Mouse (Mus musculus) liver, embryonic 12.5 days (tissue): Measurements from ENCODE around the gene Klk15. TPM values are rescaled to one million over a fixed set of nuclear protein-coding genes. Genes with fewer than 3 reads are reported as not detected.
"Not testable (repeated sequence)": the region's sequence is repeated elsewhere in the genome, so short reads cannot be mapped to it uniquely, and the experiment has no call there.

Experiments used
- ATAC-seq: fragments of 200-750 bp; cut with Nextera tagmentation; 2 replicates; pipeline ENCODE4 v1.8.0; 2017; ENCODE audit warnings: moderate number of reproducible peaks, mild to moderate bottlenecking, moderate library complexity
- H3K27ac ChIP-seq: fragments of 300-500 bp; sonication (generic); 2 replicates; pipeline ENCODE4 v1.5.1; 2016; ENCODE audit warnings: mild to moderate bottlenecking
- H3K27me3 ChIP-seq: fragments of 300-500 bp; sonication (generic); replicated peaks from 2 replicates; pipeline ENCODE4 v1.6.1; 2016; ENCODE audit warnings: mild to moderate bottlenecking, moderate library complexity
- H3K36me3 ChIP-seq: fragments of 300-500 bp; sonication (generic); 2 replicates; pipeline ENCODE4 v1.6.1; 2016; ENCODE audit warnings: mild to moderate bottlenecking, moderate library complexity
- H3K4me1 ChIP-seq: fragments of 300-500 bp; sonication (generic); 2 replicates; pipeline ENCODE4 v1.6.1; 2016
- H3K4me2 ChIP-seq: fragments of 300-500 bp; sonication (generic); 2 replicates; pipeline ENCODE4 v1.6.1; 2016; ENCODE audit warnings: mild to moderate bottlenecking, moderate library complexity
- H3K4me3 ChIP-seq: fragments of 300-500 bp; sonication (generic); 2 replicates; pipeline ENCODE4 v1.5.1; 2016; ENCODE audit warnings: mild to moderate bottlenecking, moderate library complexity
- H3K9ac ChIP-seq: fragments of 300-500 bp; sonication (generic); 2 replicates; pipeline ENCODE4 v1.6.1; 2016; ENCODE audit warnings: mild to moderate bottlenecking, moderate library complexity
- H3K9me3 ChIP-seq: fragments of 300-500 bp; sonication (generic); replicated peaks from 2 replicates; pipeline ENCODE4 v1.6.1; 2016; ENCODE audit warnings: mild to moderate bottlenecking, moderate library complexity
- WGBS: fragments of 180-500 bp; shearing (Covaris S2); methylation state at CpG from one replicate; pipeline ENCODE4 v1.1.7; 2016; ENCODE audit not compliant: insufficient replicate concordance; 5-methylcytosine and 5-hydroxymethylcytosine counted together
- polyA plus RNA-seq: library from polyadenylated mRNA; unstranded; fragments of >200 nt; fragmentation: Nextera tagmentation; extraction: Ambion mirVana; gene quantifications from 2 replicates; pipeline ENCODE4 v1.2.1, GENCODE M21; 2016

The Klk15 gene
- polyA plus RNA-seq, 1 experiment from 2014 or later, result not detected

DNA sequence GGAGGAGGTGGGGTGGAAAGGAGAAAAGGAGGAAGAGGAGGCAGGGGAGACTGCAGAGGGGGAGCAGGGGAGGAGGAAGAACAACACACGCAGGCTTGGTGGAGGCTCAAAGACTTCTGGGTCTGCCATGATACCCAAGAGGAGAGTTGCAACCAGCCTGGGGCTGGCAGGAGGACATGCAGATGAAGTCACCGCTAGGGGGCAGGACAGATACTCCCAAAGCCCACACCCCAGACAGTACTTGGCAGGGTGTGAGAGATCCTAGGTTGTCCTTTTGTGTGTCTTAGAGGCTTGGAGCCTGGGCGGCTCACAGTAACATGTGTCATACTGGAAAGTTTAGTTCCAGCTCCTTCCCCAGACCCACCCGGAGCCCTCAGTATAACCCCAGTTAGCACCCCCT lies 5.0 kb upstream of the Klk15 start:
- H3K36me3 ChIP-seq, result no peaks in the 10 kb centered on the region
- H3K4me2 ChIP-seq, result no peak overlapping the region
- H3K27ac ChIP-seq, result no peak overlapping the region
- no peak overlapping the region for H3K4me3 ChIP-seq
- H3K4me1 ChIP-seq, result no peaks in the 10 kb centered on the region
- no peak for ATAC-seq
- 39% methylated on average over 4 of the region's 4 CpGs for WGBS
- no peak overlapping the region for H3K9ac ChIP-seq
- H3K27me3 ChIP-seq, result no peaks in the 10 kb centered on the region
- no peaks in the 10 kb centered on the region for H3K9me3 ChIP-seq

DNA sequence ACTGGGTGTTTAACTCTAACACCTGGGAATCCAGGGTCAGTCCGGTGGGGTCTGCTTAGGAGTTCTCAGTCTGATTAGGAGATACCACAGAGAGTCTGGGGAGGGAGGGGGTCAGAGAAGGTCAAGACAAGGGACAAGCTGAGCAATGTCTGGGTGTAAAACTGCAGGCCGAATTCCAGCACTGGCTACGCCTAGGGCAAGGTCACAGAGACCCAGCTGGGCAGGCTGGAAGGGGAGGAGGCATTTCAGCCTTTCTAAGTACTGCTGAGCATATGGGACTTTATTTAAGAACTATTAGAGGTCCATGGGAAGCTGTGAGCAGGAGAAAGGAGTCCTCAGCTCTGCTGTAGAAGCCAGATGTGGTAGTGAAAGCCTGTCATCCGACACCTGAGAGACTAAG lies 1.2 kb upstream of the Klk15 start:
- H3K36me3 ChIP-seq, result no peaks in the 10 kb centered on the region
- WGBS, result 55% methylated on average over 4 of the region's 4 CpGs
- no peaks in the 10 kb centered on the region for H3K9me3 ChIP-seq
- no peak overlapping the region for H3K4me2 ChIP-seq
- H3K4me3 ChIP-seq, result no peak overlapping the region
- H3K9ac ChIP-seq, result no peak overlapping the region
- no peak for ATAC-seq
- H3K27ac ChIP-seq, result no peak overlapping the region
- H3K27me3 ChIP-seq, result no peaks in the 10 kb centered on the region
- no peaks in the 10 kb centered on the region for H3K4me1 ChIP-seq

DNA sequence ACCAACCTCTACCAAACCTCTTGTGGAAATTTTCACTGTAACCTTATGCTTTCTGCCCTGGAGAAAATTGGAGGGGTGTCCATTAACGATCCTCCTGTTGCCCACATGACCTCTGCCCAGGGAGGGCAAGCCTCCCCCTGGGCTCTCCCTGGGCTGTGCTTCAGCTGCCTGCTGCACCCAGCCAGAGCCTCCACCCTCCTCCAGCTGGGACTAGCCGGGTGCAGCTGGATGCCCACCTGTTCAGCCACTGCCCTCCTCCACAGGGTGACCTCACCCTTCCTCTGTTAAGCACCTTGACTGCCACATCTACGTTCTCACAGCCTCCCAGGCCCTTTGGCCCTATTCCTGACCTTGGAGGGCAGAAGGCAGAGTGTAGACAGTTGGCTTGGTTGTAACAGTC lies 1.2 kb downstream of the Klk15 start:
- no peak for ATAC-seq
- Histone ChIP-seq H3K4me1 (no peaks in the 10 kb centered on the region), H3K27me3 (no peaks in the 10 kb centered on the region), H3K36me3 (no peaks in the 10 kb centered on the region), H3K27ac (no peak overlapping the region), H3K4me2 (no peak overlapping the region), H3K9ac (no peak overlapping the region), H3K9me3 (no peaks in the 10 kb centered on the region), H3K4me3 (no peak overlapping the region)
- 44% methylated on average over 3 of the region's 3 CpGs for WGBS

DNA sequence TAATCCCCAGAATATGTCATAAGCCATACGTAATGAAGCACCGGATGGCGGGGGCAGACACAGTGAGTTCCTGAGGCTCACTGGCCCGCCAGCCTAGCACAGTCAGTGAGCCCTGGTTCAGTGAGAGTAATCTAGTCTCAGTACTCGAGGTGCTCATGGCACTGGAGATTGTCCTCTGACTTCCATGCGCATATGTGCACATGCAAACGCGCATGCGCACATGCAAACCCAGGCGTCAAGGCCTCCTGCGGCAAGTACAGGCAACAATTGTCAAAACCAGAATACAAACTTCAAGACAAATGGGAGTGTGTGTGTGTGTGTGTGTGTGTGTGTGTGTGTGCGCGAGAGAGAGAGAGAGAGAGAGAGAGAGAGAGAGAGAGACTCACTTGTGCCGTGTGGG lies 3.0 kb downstream of the Klk15 start:
- Histone ChIP-seq H3K9me3 (no peaks in the 10 kb centered on the region), H3K9ac (no peak overlapping the region), H3K4me3 (no peak overlapping the region), H3K27me3 (no peaks in the 10 kb centered on the region), H3K36me3 (no peaks in the 10 kb centered on the region), H3K4me1 (no peaks in the 10 kb centered on the region), H3K27ac (no peak overlapping the region), H3K4me2 (no peak overlapping the region)
- ATAC-seq, result no peak
- WGBS, result 71% methylated on average over 14 of the region's 14 CpGs

DNA sequence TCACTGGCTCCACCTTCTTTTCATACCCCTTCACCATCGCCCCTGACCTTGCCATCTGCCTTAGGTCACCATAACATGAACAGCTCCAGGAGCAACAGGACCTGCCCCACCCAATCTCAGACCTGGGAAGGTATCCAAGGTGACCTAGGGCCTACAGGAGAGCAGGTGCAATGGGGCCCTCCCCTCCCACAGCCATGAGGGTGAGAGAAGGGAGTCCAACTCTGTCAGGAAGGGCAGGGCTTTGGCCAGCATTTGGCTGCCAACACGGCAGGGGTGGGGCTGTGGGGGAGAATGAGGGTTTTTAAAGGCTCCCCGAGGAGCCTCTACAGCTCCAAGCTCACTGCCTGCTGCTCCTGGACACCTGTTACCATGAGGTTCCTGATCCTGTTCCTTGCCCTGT lies 8.8 kb downstream of the Klk15 start:
- not testable (repeated sequence) for H3K4me1 ChIP-seq, H3K4me2 ChIP-seq, H3K4me3 ChIP-seq, H3K36me3 ChIP-seq, ATAC-seq, H3K9ac ChIP-seq, H3K27me3 ChIP-seq, H3K27ac ChIP-seq, H3K9me3 ChIP-seq
- WGBS, result 57% methylated on average over 3 of the region's 3 CpGs

DNA sequence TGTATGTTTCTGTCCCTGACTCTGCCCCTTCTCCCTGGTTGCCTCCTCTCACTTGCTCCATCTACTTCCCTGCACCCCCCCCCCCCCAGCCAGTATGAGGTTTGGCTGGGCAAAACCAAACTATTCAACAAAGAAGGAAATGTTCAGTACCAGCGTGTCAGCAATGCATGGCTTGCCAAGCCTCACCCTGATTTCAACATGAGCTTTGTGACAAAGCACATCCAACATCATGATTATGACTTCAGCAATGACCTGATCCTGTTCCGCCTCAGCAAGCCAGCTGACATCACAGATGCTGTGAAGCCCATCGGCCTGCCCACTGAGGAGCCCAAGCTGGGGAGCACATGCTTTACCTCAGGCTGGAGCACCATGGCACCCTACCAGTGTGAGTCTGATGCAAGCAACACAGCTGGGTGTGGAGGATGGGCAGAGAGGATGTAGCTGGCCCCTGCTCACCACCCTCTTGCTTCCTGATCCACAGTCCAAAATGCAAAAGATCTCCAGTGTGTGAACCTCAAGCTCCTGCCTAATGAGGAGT lies 11.3 kb downstream of the Klk15 start:
- Histone ChIP-seq H3K4me2 (no peak overlapping the region), H3K9me3 (no peaks in the 10 kb centered on the region), H3K9ac (no peak overlapping the region), H3K4me1 (no peaks in the 10 kb centered on the region), H3K27ac (no peak overlapping the region), H3K4me3 (no peak overlapping the region), H3K27me3 (no peaks in the 10 kb centered on the region), H3K36me3 (no peaks in the 10 kb centered on the region)
- no peak for ATAC-seq
- WGBS, result 53% methylated on average over 3 of the region's 3 CpGs

DNA sequence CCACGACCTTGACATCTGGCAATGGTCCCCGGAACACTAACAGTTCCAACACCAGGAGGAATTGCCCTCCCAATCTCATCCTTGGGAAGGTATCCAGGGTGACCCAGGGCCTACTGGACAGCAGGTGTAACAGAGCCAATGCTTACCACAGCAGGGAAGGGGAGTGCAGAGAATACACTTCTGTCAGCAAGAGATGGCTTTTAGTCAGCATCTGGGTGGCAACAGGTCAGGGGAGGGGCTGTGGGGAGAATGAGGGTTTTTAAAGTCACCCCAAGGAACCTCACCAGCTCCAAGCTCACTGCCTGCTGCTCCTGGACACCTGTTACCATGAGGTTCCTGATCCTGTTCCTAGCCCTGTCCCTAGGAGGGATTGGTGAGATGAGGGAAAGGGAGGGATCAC lies 16.8 kb downstream of the Klk15 start, which contains the start of gene Klk1b8:
Gene Klk1b8, plus strand, starts transcription at position 301 of the 400 bp plus-strand sequence.
- Histone ChIP-seq H3K27me3 (no peaks in the 10 kb centered on the region), H3K4me1 (no peaks in the 10 kb centered on the region), H3K36me3 (no peaks in the 10 kb centered on the region), H3K4me3 (no peak within 1 kb of the TSS), H3K9me3 (no peaks in the 10 kb centered on the region), H3K9ac (no peak within 1 kb of the TSS), H3K27ac (no peak within 1 kb of the TSS), H3K4me2 (no peak within 1 kb of the TSS)
- no peak for ATAC-seq
- 52% methylated on average over 2 of the region's 2 CpGs for WGBS

DNA sequence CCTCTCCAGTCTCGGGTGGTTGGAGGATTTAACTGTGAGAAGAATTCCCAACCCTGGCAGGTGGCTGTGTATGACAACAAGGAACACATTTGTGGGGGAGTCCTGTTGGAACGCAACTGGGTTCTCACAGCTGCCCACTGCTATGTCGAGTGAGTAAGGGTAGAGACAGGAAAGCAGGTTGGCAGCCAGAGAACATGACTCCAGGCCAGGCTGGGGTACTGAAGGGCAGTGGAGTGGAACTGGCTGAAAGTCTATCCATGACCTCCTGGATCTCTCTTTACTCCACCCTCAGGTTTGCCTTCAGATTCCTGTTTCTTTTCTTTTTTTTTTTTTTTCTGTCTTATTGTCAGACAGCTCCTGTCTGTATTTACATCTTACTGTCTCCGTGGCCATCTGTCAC lies 19.2 kb downstream of the Klk15 start:
- Histone ChIP-seq H3K27ac (no peak overlapping the region), H3K4me3 (no peak overlapping the region), H3K36me3 (no peaks in the 10 kb centered on the region), H3K9me3 (no peaks in the 10 kb centered on the region), H3K27me3 (no peaks in the 10 kb centered on the region), H3K9ac (no peak overlapping the region), H3K4me2 (no peak overlapping the region), H3K4me1 (no peaks in the 10 kb centered on the region)
- WGBS, result 47% methylated on average over 4 of the region's 4 CpGs
- ATAC-seq, result no peak

DNA sequence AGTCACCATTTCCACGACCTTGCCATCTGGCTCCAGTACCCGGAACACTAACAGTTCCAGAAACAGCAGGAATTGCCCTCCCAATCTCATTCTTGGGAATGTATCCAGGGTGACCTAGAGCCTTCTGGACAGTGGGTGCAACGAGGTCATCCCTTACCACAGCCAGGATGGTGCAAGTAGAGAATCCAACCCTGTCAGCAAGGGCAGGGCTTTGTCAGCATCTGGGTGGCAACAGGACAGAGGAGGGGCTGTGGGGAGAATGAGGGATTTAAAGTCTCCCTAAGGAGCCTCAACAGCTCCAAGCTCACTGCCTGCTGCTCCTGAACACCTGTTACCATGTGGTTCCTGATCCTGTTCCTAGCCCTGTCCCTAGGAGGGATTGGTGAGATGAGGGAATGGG lies 32.9 kb downstream of the Klk15 start, which contains the start of gene Klk1b1:
Gene Klk1b1, plus strand, starts transcription at position 301 of the 400 bp plus-strand sequence.
- no peak for ATAC-seq
- Histone ChIP-seq H3K9me3 (no peaks in the 10 kb centered on the region), H3K27me3 (no peaks in the 10 kb centered on the region), H3K4me3 (no peak within 1 kb of the TSS), H3K36me3 (no peaks in the 10 kb centered on the region), H3K4me1 (no peaks in the 10 kb centered on the region), H3K4me2 (no peak within 1 kb of the TSS), H3K9ac (no peak within 1 kb of the TSS), H3K27ac (no peak within 1 kb of the TSS)
- WGBS, result 41% methylated on average over 3 of the region's 3 CpGs

DNA sequence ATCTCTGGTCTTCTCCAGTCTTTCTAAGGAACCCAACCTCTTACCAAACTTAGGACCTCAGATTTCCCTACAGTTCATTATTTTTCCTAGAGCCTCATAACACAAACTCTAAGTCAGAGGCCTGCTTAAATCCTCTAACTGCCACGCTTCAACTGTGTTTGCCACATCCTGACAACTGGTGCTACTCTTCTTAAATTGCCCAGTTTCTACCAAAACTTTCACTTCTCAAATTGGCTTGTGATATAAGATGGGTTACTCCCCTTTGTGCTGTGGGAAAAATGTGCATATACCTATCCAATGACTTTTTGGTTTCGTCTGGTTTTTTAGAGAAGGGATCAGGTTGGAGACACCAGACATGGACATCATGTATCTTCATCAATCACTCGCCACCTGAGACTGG lies 33.5 kb downstream of the Klk15 start:
- no peak for ATAC-seq
- no peaks in the 10 kb centered on the region for H3K4me1 ChIP-seq
- no peak overlapping the region for H3K4me2 ChIP-seq
- no peak overlapping the region for H3K4me3 ChIP-seq
- no peak overlapping the region for H3K9ac ChIP-seq
- H3K9me3 ChIP-seq, result no peaks in the 10 kb centered on the region
- no peaks in the 10 kb centered on the region for H3K36me3 ChIP-seq
- 58% methylated on average over 3 of the region's 3 CpGs for WGBS
- H3K27ac ChIP-seq, result no peak overlapping the region
- H3K27me3 ChIP-seq, result no peaks in the 10 kb centered on the region

DNA sequence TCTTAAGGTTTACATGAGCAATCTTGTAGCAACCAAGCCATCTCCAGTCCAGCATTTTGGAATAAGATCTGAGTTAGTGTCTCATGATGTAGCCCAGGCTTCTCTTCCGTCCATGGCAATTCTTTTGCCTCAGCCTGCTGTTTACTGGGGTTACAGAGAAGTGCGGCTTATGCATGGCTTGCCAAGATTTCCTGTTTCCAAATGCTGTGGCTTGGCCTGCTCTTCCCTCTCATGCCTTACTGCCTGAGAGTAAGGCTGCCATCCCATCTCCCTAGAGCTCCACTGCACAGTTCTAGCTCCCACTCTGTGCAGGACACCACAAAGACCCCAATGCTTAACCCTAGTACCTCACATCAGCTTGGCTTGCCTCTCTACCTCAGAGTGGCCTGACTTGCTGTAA lies 34.1 kb downstream of the Klk15 start:
- H3K27ac ChIP-seq, result no peak overlapping the region
- H3K4me1 ChIP-seq, result no peaks in the 10 kb centered on the region
- H3K36me3 ChIP-seq, result no peaks in the 10 kb centered on the region
- WGBS, result 62% methylated on average over 2 of the region's 2 CpGs
- no peak overlapping the region for H3K4me2 ChIP-seq
- H3K9ac ChIP-seq, result no peak overlapping the region
- ATAC-seq, result no peak
- no peaks in the 10 kb centered on the region for H3K27me3 ChIP-seq
- no peaks in the 10 kb centered on the region for H3K9me3 ChIP-seq
- H3K4me3 ChIP-seq, result no peak overlapping the region

DNA sequence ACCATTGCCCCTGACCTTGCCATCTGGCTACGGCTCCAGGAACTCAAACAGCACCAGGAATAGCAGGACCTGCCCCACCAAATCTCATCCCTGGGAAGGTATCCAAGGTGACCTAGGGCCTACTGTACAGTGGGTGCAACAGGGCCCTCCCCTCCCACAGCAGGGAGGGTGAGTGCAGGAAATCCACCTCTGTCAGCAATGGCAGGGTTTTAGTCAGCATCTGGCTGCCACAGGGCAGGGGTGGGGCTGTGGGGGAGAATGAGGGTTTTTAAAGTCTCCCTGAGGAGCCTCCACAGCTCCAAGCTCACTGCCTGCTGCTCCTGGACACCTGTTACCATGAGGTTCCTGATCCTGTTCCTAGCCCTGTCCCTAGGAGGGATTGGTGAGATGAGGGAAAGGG lies 42.2 kb downstream of the Klk15 start, which contains the start of gene Klk1b9:
Gene Klk1b9, plus strand, starts transcription at position 301 of the 400 bp plus-strand sequence.
- not testable (repeated sequence) for H3K4me2 ChIP-seq, H3K27ac ChIP-seq, H3K27me3 ChIP-seq, H3K9ac ChIP-seq, H3K9me3 ChIP-seq, H3K4me1 ChIP-seq, H3K4me3 ChIP-seq, ATAC-seq, H3K36me3 ChIP-seq
- WGBS, result 54% methylated on average over 1 of the region's 1 CpGs

DNA sequence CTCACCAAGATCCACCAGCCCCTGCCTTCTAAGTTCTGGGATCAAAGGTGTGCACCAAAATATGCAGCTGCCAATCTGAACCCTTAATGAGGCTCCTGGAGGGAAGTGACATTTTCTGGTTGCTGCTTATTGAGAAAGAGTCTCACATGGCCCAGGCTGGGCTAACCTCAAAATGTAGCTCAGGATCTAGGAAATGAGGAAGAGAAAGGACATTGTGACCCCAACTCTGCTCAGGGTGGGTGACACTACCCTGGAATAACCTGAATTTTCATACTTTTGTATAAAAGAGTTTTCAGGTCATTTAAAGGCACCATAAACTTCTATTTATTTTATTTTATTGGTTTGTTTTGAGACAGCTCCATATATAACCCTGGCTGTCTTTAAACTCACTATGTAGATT lies 52.1 kb downstream of the Klk15 start:
- H3K9me3 ChIP-seq, result no peaks in the 10 kb centered on the region
- H3K4me2 ChIP-seq, result no peak overlapping the region
- no peaks in the 10 kb centered on the region for H3K36me3 ChIP-seq
- H3K9ac ChIP-seq, result no peak overlapping the region
- H3K4me3 ChIP-seq, result no peak overlapping the region
- H3K27ac ChIP-seq, result no peak overlapping the region
- ATAC-seq, result no peak
- no peaks in the 10 kb centered on the region for H3K4me1 ChIP-seq
- H3K27me3 ChIP-seq, result no peaks in the 10 kb centered on the region
